Mouse (Mus musculus): ENCODE measurements around the gene Stag1.

GRCm38 (mm10) chr9:100656058-100656457 lies 58.5 kb downstream of the Stag1 start:
- no peak for TF ChIP-seq GATA1 (IDR thresholded peaks at IDR 0.05; ENCODE audit: borderline replicate concordance, low read length)
- TF ChIP-seq FLI1 (IDR thresholded peaks at IDR 0.05; ENCODE audit: low read length) = no peak

All from megakaryocyte, embryonic 14.5 days (primary cell).